Mouse (Mus musculus) ES-E14 (cell line): ENCODE data around the gene 4933406M09Rik. TPM values are rescaled to one million over a fixed set of nuclear protein-coding genes. Genes with fewer than 3 reads are reported as not detected.

Source experiments
- DNase-seq: peaks from one replicate; pipeline ENCODE4 v3.0.0-alpha.2; 2013; ENCODE audit warnings: low read depth, low spot score
- H3K27ac ChIP-seq: 2 replicates; pipeline ENCODE4 v1.5.1; 2012; ENCODE audit warnings: low read depth, mild to moderate bottlenecking, low read length, moderate library complexity, mixed read lengths; ENCODE audit not compliant: poor library complexity, insufficient read depth, severe bottlenecking
- H3K36me3 ChIP-seq: 2 replicates; pipeline ENCODE4 v1.6.1; 2012; ENCODE audit warnings: mild to moderate bottlenecking, low read length, moderate library complexity, mixed read lengths; ENCODE audit not compliant: control insufficient read depth, poor library complexity, insufficient read depth, severe bottlenecking
- H3K4me1 ChIP-seq, 2 experiments: fragments of 150-350 bp in 1 of 2; sonication (generic) in 1 of 2; 2 replicates each; pipeline ENCODE4 v1.6.1; 2012; ENCODE audit warnings: low read length in 2 of 2, mild to moderate bottlenecking in 1 of 2, mixed read lengths in 1 of 2; ENCODE audit not compliant: control insufficient read depth in 2 of 2, insufficient read depth in 2 of 2, poor library complexity in 1 of 2
- H3K4me3 ChIP-seq, 2 experiments: fragments of 150-350 bp in 1 of 2; sonication (generic) in 1 of 2; 2 replicates each; pipeline ENCODE4 v1.5.1; 2012; ENCODE audit warnings: low read length in 2 of 2, low read depth in 1 of 2, mild to moderate bottlenecking in 1 of 2, mixed read lengths in 1 of 2; ENCODE audit not compliant: insufficient read depth in 1 of 2, poor library complexity in 1 of 2, severe bottlenecking in 1 of 2
- H3K9ac ChIP-seq: 2 replicates; pipeline ENCODE4 v1.6.1; 2012; ENCODE audit warnings: low read depth, mild to moderate bottlenecking, low read length, mixed read lengths; ENCODE audit not compliant: poor library complexity, insufficient read depth, severe bottlenecking
- H3K9me3 ChIP-seq: fragments of 150-350 bp; sonication (generic); 2 replicates; pipeline ENCODE4 v1.6.1; 2012; ENCODE audit warnings: low read depth, mild to moderate bottlenecking, low read length; ENCODE audit not compliant: control insufficient read depth, insufficient read depth
- CHD2 ChIP-seq: IDR thresholded peaks from 2 replicates; pipeline ENCODE4 v1.6.1; 2014; ENCODE audit warnings: mild to moderate bottlenecking, low read depth, low read length, inconsistent platforms
- HCFC1 ChIP-seq: IDR thresholded peaks from 2 replicates; pipeline ENCODE4 v1.6.1; 2012; ENCODE audit warnings: low read length, inconsistent platforms, borderline replicate concordance; ENCODE audit not compliant: insufficient read depth
- MAFK ChIP-seq: IDR thresholded peaks from 2 replicates; pipeline ENCODE4 v1.6.1; 2014; ENCODE audit warnings: mild to moderate bottlenecking, low read depth, low read length, inconsistent platforms; ENCODE audit not compliant: insufficient read depth
- ZC3H11A ChIP-seq: IDR thresholded peaks from 2 replicates; pipeline ENCODE4 v1.6.1; 2012; ENCODE audit warnings: low read depth, mild to moderate bottlenecking, inconsistent platforms, low read length, borderline replicate concordance
- ZNF384 ChIP-seq: IDR thresholded peaks from 2 replicates; pipeline ENCODE4 v1.6.1; 2012; ENCODE audit warnings: low read depth, low read length, inconsistent platforms
- in situ Hi-C, 2 experiments: fragments of 600-800 bp; cut with MboI; formaldehyde crosslinking; loops; one replicate each; pipeline ENCODE4 v1.15.1; 2025; ENCODE audit warnings: low sequenced_read_pairs in 2 of 2, inconsistent platforms in 1 of 2; ENCODE audit not compliant: unreplicated experiment in 2 of 2
- total RNA-seq: library from RNA; depleted of rRNA; stranded (reverse); fragments of 300-350 nt; gene quantifications from 2 replicates; pipeline ENCODE4 v1.2.3, GENCODE M21; 2012

Gene 4933406M09Rik
- total RNA-seq, 1 experiment: 0.22 TPM

GRCm38 (mm10) chr1:134418414-134418975, 32.8 kb downstream of the 4933406M09Rik start:
- DNase-seq: no peak
- Histone ChIP-seq H3K27ac (no peak overlapping the region; the same call in 1 of the 2 replicates), H3K9me3 (no peaks in the 10 kb centered on the region), H3K4me1 (peaks cover 19% of the 10 kb centered on the region in 2 experiments; a peak in 3 of 4 replicates), H3K36me3 (peaks cover 7% of the 10 kb centered on the region; the same call in 1 of the 2 replicates), H3K4me3 (no peak overlapping the region), H3K9ac (no peak overlapping the region)
- TF ChIP-seq MAFK (no peak), HCFC1 (no peak), CHD2 (no peak), ZC3H11A (no peak), ZNF384 (no peak)
- in situ Hi-C loops: no loop called here

- Histone ChIP-seq H3K36me3 (peaks cover 10% of the 10 kb centered on the region), H3K9ac (no peak overlapping the region), H3K27ac (peak overlapping the region; percentile 63; the same call in 1 of the 2 replicates), H3K4me3 (no peak overlapping the region), H3K9me3 (no peaks in the 10 kb centered on the region), H3K4me1 (peaks cover 19 to 21% of the 10 kb centered on the region in 2 experiments; a peak in 3 of 4 replicates)
- no peak for TF ChIP-seq MAFK
- TF ChIP-seq ZNF384: no peak
- no peak for TF ChIP-seq ZC3H11A
- TF ChIP-seq HCFC1: no peak
- no peak for TF ChIP-seq CHD2
- no peak for DNase-seq
- in situ Hi-C loops: no loop called here
These were observed 33.4 kb downstream of the 4933406M09Rik start for GRCm38 (mm10) chr1:134419176-134419575.

GRCm38 (mm10) chr1:134419751-134420458, 34.2 kb downstream of the 4933406M09Rik start:
- in situ Hi-C loops: no loop called here
- TF ChIP-seq MAFK (no peak), ZC3H11A (no peak), HCFC1 (no peak), ZNF384 (no peak), CHD2 (no peak)

GRCm38 (mm10) chr1:134423911-134424310, 38.2 kb downstream of the 4933406M09Rik start:
- Histone ChIP-seq H3K27ac (peak overlapping the region; percentile 34; the same call in 1 of the 2 replicates), H3K4me3 (no peak overlapping the region; a peak in 1 of 4 replicates), H3K4me1 (peaks cover 15 to 21% of the 10 kb centered on the region in 2 experiments; a peak in 3 of 4 replicates), H3K9ac (peak overlapping the region; percentile 1; the same call in 1 of the 2 replicates), H3K36me3 (peaks cover 40% of the 10 kb centered on the region), H3K9me3 (no peaks in the 10 kb centered on the region)
- in situ Hi-C loops: no loop called here
- DNase-seq: no peak
- TF ChIP-seq MAFK: no peak
- TF ChIP-seq HCFC1: no peak
- no peak for TF ChIP-seq ZNF384
- no peak for TF ChIP-seq ZC3H11A
- no peak for TF ChIP-seq CHD2

More at GRCm38 (mm10) chr1:134419751-134420458, 34.2 kb downstream of the 4933406M09Rik start:
- no peak for DNase-seq
- no peak overlapping the region for H3K9ac ChIP-seq
- no peak overlapping the region for H3K4me3 ChIP-seq
- no peaks in the 10 kb centered on the region for H3K9me3 ChIP-seq
- H3K27ac ChIP-seq: peak overlapping the region; percentile 63; the same call in 1 of the 2 replicates
- peaks cover 16% of the 10 kb centered on the region for H3K36me3 ChIP-seq
- H3K4me1 ChIP-seq: peaks cover 19 to 24% of the 10 kb centered on the region in 2 experiments; a peak in 3 of 4 replicates
